Mouse (Mus musculus) forebrain, postnatal 0 days (tissue): ENCODE measurements around the gene Abhd17c. TPM values are rescaled to one million over a fixed set of nuclear protein-coding genes. Genes with fewer than 3 reads are reported as not detected.

Experiments
- ATAC-seq: fragments of 200-750 bp; cut with Nextera tagmentation; 2 replicates; pipeline ENCODE4 v1.8.0; 2017; ENCODE audit warnings: mild to moderate bottlenecking, moderate library complexity
- DNase-seq: peaks from one replicate; pipeline ENCODE4 v3.0.0-alpha.2; 2015
- H3K27ac ChIP-seq: fragments of 300-500 bp; sonication (generic); 2 replicates; pipeline ENCODE4 v1.5.1; 2014; ENCODE audit warnings: low read depth, mild to moderate bottlenecking, antibody characterized with exemption, low read length, moderate library complexity, mixed read lengths
- H3K27me3 ChIP-seq: fragments of 300-500 bp; sonication (generic); 2 replicates; pipeline ENCODE4 v1.6.1; 2014; ENCODE audit warnings: mild to moderate bottlenecking, low read length, mixed read lengths; ENCODE audit not compliant: insufficient read depth
- H3K36me3 ChIP-seq: fragments of 300-500 bp; sonication (generic); 2 replicates; pipeline ENCODE4 v1.6.1; 2014; ENCODE audit warnings: mild to moderate bottlenecking, moderate library complexity; ENCODE audit not compliant: insufficient read depth
- H3K4me1 ChIP-seq: fragments of 300-500 bp; sonication (generic); 2 replicates; pipeline ENCODE4 v1.6.1; 2014; ENCODE audit warnings: antibody characterized with exemption; ENCODE audit not compliant: insufficient read depth
- H3K4me2 ChIP-seq: fragments of 300-500 bp; sonication (generic); 2 replicates; pipeline ENCODE4 v1.6.1; 2014; ENCODE audit warnings: low read depth, mild to moderate bottlenecking, moderate library complexity
- H3K4me3 ChIP-seq: fragments of 300-500 bp; sonication (generic); 2 replicates; pipeline ENCODE4 v1.5.1; 2014; ENCODE audit warnings: low read depth, low read length, mixed read lengths
- H3K9ac ChIP-seq: fragments of 300-500 bp; sonication (generic); 2 replicates; pipeline ENCODE4 v1.6.1; 2014; ENCODE audit warnings: mild to moderate bottlenecking
- H3K9me3 ChIP-seq: fragments of 300-500 bp; sonication (generic); 2 replicates; pipeline ENCODE4 v1.6.1; 2016; ENCODE audit warnings: low read length
- CTCF ChIP-seq: sonication (generic); IDR thresholded peaks from 2 replicates; pipeline ENCODE4 v1.5.1; 2016; ENCODE audit warnings: antibody characterized with exemption, control low read depth, low read depth
- WGBS: fragments of 180-500 bp; shearing (Covaris S2); extraction: QIAGEN DNeasy Blood & Tissue Kit; methylation state at CpG from one replicate; pipeline ENCODE4 v1.1.7; 2014; 5-methylcytosine and 5-hydroxymethylcytosine counted together
- polyA plus RNA-seq: library from polyadenylated mRNA; unstranded; fragments of >200 nt; fragmentation: Nextera tagmentation; extraction: Ambion mirVana; gene quantifications from 2 replicates; pipeline ENCODE4 v1.2.1, GENCODE M21; 2015
- total RNA-seq: library from RNA; depleted of rRNA; stranded (reverse); fragments of >200 nt; gene quantifications from 2 replicates; pipeline ENCODE4 v1.2.3, GENCODE M21; 2014

Abhd17c gene
- total and polyA plus RNA-seq, 2 experiments from 2014 or later = 92.9 to 102 TPM

- Histone ChIP-seq H3K4me3 (no peak overlapping the region), H3K9me3 (no peaks in the 10 kb centered on the region), H3K4me1 (peaks cover 6% of the 10 kb centered on the region; the same call in 1 of the 2 replicates), H3K9ac (no peak overlapping the region), H3K27me3 (no peaks in the 10 kb centered on the region), H3K4me2 (no peak overlapping the region), H3K27ac (0 out of 2 replicates have a peak overlapping the region, but pooled peaks have one; percentile 40), H3K36me3 (peaks cover 10% of the 10 kb centered on the region; the same call in 1 of the 2 replicates)
- WGBS = 54% methylated on average over 10 of the region's 10 CpGs
- ATAC-seq (no peak), DNase-seq (no peak)
- TF ChIP-seq CTCF = no peak
These were observed 39.9 kb downstream of the Abhd17c start for GRCm38 (mm10) chr7:84111716-84112350.

DNA sequence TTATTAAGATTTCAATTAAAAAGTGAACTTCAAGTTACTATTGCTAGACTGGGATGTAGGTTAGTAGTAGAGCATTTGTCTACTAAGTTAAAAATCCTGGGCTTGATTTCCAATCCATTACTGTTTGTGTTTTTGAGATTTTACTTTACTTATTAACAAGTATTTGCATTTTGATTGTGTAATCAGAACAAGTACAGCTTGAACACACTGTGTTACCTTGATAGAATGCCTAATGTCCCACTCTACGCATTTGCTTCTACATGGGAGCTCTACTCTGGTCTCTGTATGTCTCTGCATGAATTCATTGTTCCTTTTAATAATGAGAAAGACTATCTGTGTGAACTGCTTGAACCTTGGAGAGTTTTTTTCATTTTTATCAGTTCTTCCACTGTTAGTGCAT, 44.8 kb downstream of the Abhd17c start:
- DNase-seq = no peak
- Histone ChIP-seq H3K9me3 (no peaks in the 10 kb centered on the region), H3K4me2 (no peak overlapping the region), H3K27ac (no peak overlapping the region), H3K9ac (no peak overlapping the region), H3K4me3 (no peak overlapping the region), H3K36me3 (peaks cover 5% of the 10 kb centered on the region; the same call in 1 of the 2 replicates), H3K4me1 (peaks cover 3% of the 10 kb centered on the region; the same call in 1 of the 2 replicates), H3K27me3 (no peaks in the 10 kb centered on the region)
- no peak for ATAC-seq
- WGBS = 86% methylated on average over 1 of the region's 1 CpGs
- TF ChIP-seq CTCF = no peak

- Histone ChIP-seq H3K4me2 (no peak overlapping the region), H3K27ac (no peak overlapping the region), H3K4me1 (no peaks in the 10 kb centered on the region), H3K4me3 (no peak overlapping the region), H3K9ac (no peak overlapping the region), H3K36me3 (no peaks in the 10 kb centered on the region), H3K9me3 (no peaks in the 10 kb centered on the region), H3K27me3 (no peaks in the 10 kb centered on the region)
- ATAC-seq (no peak), DNase-seq (no peak)
- 95% methylated on average over 1 of the region's 1 CpGs for WGBS
- TF ChIP-seq CTCF = no peak
These were observed 49.1 kb downstream of the Abhd17c start for GRCm38 (mm10) chr7:84102589-84102988.

DNA sequence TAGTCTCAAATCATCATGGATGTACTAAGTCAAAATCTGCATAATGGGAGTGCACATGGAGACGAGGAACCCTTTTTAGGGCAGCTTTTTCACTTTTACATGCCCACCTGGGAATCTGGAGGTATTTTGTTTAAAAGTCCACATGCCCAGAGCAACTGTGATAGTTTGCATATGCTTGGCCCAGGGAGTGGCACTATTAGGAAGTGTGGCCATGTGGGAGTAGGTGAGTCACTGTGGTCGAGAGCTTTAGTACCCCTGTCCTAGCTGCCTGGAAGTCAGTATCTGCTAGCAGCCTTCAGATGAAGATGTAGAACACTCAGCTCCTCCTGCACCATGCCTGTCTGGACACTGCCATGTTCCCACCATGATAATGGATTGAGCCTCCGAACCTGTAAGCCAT, 51.0 kb downstream of the Abhd17c start:
- TF ChIP-seq CTCF = no peak
- 89% methylated on average over 3 of the region's 3 CpGs for WGBS
- Histone ChIP-seq H3K27ac (no peak overlapping the region), H3K9me3 (no peaks in the 10 kb centered on the region), H3K27me3 (no peaks in the 10 kb centered on the region), H3K9ac (no peak overlapping the region), H3K4me3 (no peak overlapping the region), H3K4me1 (no peaks in the 10 kb centered on the region), H3K4me2 (no peak overlapping the region), H3K36me3 (no peaks in the 10 kb centered on the region)
- ATAC-seq (no peak), DNase-seq (no peak)

- 98% methylated on average over 1 of the region's 1 CpGs for WGBS
- TF ChIP-seq CTCF = no peak
These were observed 53.6 kb downstream of the Abhd17c start for GRCm38 (mm10) chr7:84098098-84098497.

GRCm38 (mm10) chr7:84096501-84096900, 55.2 kb downstream of the Abhd17c start:
- DNase-seq = no peak

More at GRCm38 (mm10) chr7:84098098-84098497, 53.6 kb downstream of the Abhd17c start:
- Histone ChIP-seq H3K27ac (no peak overlapping the region), H3K27me3 (no peaks in the 10 kb centered on the region), H3K36me3 (no peaks in the 10 kb centered on the region), H3K4me3 (no peak overlapping the region), H3K9me3 (no peaks in the 10 kb centered on the region), H3K4me2 (no peak overlapping the region), H3K9ac (no peak overlapping the region), H3K4me1 (no peaks in the 10 kb centered on the region)
- ATAC-seq (no peak), DNase-seq (no peak)

GRCm38 (mm10) chr7:84090793-84091192, 60.9 kb downstream of the Abhd17c start:
- DNase-seq (no peak), ATAC-seq (no peak)
- Histone ChIP-seq H3K9ac (no peak overlapping the region), H3K9me3 (no peaks in the 10 kb centered on the region), H3K36me3 (no peaks in the 10 kb centered on the region), H3K4me1 (peaks cover 4% of the 10 kb centered on the region; the same call in 1 of the 2 replicates), H3K27me3 (peaks cover 6% of the 10 kb centered on the region), H3K27ac (no peak overlapping the region), H3K4me3 (no peak overlapping the region), H3K4me2 (no peak overlapping the region)
- 84% methylated on average over 4 of the region's 4 CpGs for WGBS
- no peak for TF ChIP-seq CTCF

More at GRCm38 (mm10) chr7:84096501-84096900, 55.2 kb downstream of the Abhd17c start:
- no peak overlapping the region for H3K4me3 ChIP-seq
- no peaks in the 10 kb centered on the region for H3K27me3 ChIP-seq
- no peak overlapping the region for H3K9ac ChIP-seq
- no peak for ATAC-seq
- H3K9me3 ChIP-seq = no peaks in the 10 kb centered on the region
- H3K36me3 ChIP-seq = no peaks in the 10 kb centered on the region
- H3K4me1 ChIP-seq = no peaks in the 10 kb centered on the region
- no peak overlapping the region for H3K27ac ChIP-seq
- TF ChIP-seq CTCF = no peak
- H3K4me2 ChIP-seq = no peak overlapping the region
- WGBS = 47% methylated on average over 6 of the region's 6 CpGs
